Mouse (Mus musculus): ENCODE data around the gene Sos1. TPM values are rescaled to one million over a fixed set of nuclear protein-coding genes. Genes with fewer than 3 reads are reported as not detected.
A peak's percentile ranks its signal among the peaks of the same experiment; 100 is the strongest.

Sos1 gene
- total and polyA plus RNA-seq, 3 experiments = 3.0 to 54.4 (median 9.1) TPM

GRCm38 (mm10) chr17:80488918-80489317 lies 8.7 kb upstream of the Sos1 start:
- TF ChIP-seq CTCF (IDR thresholded peaks at IDR 0.05; ENCODE audit: low read depth, low read length) = no peak
- DNase-seq (ENCODE audit: low spot score) (no peak), ATAC-seq (ENCODE audit: extremely low read depth, insufficient number of reproducible peaks, low FRiP score, poor library complexity, severe bottlenecking) (no peak)
- H3K27me3 ChIP-seq (ENCODE audit: insufficient read depth, low read length) = no peaks in the 10 kb centered on the region
- H3K4me1 ChIP-seq (ENCODE audit: insufficient read depth, low read depth, low read length) = peaks cover 11% of the 10 kb centered on the region
- H3K36me3 ChIP-seq (replicated peaks) = no peaks in the 10 kb centered on the region
- no peaks in the 10 kb centered on the region for H3K9me3 ChIP-seq (replicated peaks)
- H3K4me3 ChIP-seq (ENCODE audit: low read depth, low read length) = no peak overlapping the region

GRCm38 (mm10) chr17:80485160-80485559 lies 4.9 kb upstream of the Sos1 start:
- TF ChIP-seq GATA2 (IDR thresholded peaks at IDR 0.05; ENCODE audit: borderline replicate concordance, low read depth, low read length) = no peak
- no peak for TF ChIP-seq POLR2AphosphoS5 (IDR thresholded peaks at IDR 0.05; ENCODE audit: insufficient replicate concordance, low read depth, low read length)
- no peak for TF ChIP-seq TAL1 (conservative IDR thresholded peaks at IDR 0.05; ENCODE audit: low read depth, low read length)
- TF ChIP-seq GATA1 (IDR thresholded peaks at IDR 0.05; ENCODE audit: borderline replicate concordance, low read length) = no peak
- TF ChIP-seq CTCF (IDR thresholded peaks at IDR 0.05; ENCODE audit: low read depth, low read length) = no peak
- Histone ChIP-seq H3K9me3 (replicated peaks) (no peaks in the 10 kb centered on the region; the same call in 1 of the 2 replicates), H3K4me1 (ENCODE audit: insufficient read depth, low read depth, low read length) (peaks cover 31% of the 10 kb centered on the region), H3K27me3 (ENCODE audit: insufficient read depth, low read length) (peaks cover 6% of the 10 kb centered on the region; the same call in 1 of the 2 replicates), H3K36me3 (replicated peaks) (no peaks in the 10 kb centered on the region), H3K4me3 (ENCODE audit: low read depth, low read length) (no peak overlapping the region)
- DNase-seq (ENCODE audit: low spot score) (no peak), ATAC-seq (ENCODE audit: extremely low read depth, insufficient number of reproducible peaks, low FRiP score, poor library complexity, severe bottlenecking) (no peak)

- peaks cover 10% of the 10 kb centered on the region for H3K36me3 ChIP-seq (replicated peaks)
- ATAC-seq (ENCODE audit: extremely low read depth, insufficient number of reproducible peaks, low FRiP score, poor library complexity, severe bottlenecking) (no peak), DNase-seq (ENCODE audit: low spot score) (no peak)
- H3K27me3 ChIP-seq (ENCODE audit: insufficient read depth, low read length) = peaks cover 6% of the 10 kb centered on the region; the same call in 1 of the 2 replicates
- H3K9me3 ChIP-seq (replicated peaks) = no peaks in the 10 kb centered on the region; the same call in 1 of the 2 replicates
- TF ChIP-seq CTCF (IDR thresholded peaks at IDR 0.05; ENCODE audit: low read depth, low read length) (no peak), TAL1 (conservative IDR thresholded peaks at IDR 0.05; ENCODE audit: low read depth, low read length) (no peak), GATA1 (IDR thresholded peaks at IDR 0.05; ENCODE audit: borderline replicate concordance, low read length) (no peak), GATA2 (IDR thresholded peaks at IDR 0.05; ENCODE audit: borderline replicate concordance, low read depth, low read length) (no peak), POLR2AphosphoS5 (IDR thresholded peaks at IDR 0.05; ENCODE audit: insufficient replicate concordance, low read depth, low read length) (no peak)
- H3K4me1 ChIP-seq (ENCODE audit: insufficient read depth, low read depth, low read length) = peaks cover 48% of the 10 kb centered on the region
- H3K4me3 ChIP-seq (ENCODE audit: low read depth, low read length) = peak overlapping the region; percentile 84
These were observed 587 bp upstream of the Sos1 start for GRCm38 (mm10) chr17:80480855-80481224.

- ATAC-seq (ENCODE audit: extremely low read depth, insufficient number of reproducible peaks, low FRiP score, poor library complexity, severe bottlenecking) (peak; percentile 15), DNase-seq (ENCODE audit: low spot score) (peak; percentile 48)
- H3K4me3 ChIP-seq (ENCODE audit: low read depth, low read length) = peak overlapping the region; percentile 84
- H3K27me3 ChIP-seq (ENCODE audit: insufficient read depth, low read length) = peaks cover 6% of the 10 kb centered on the region; the same call in 1 of the 2 replicates
- no peak for TF ChIP-seq TAL1 (conservative IDR thresholded peaks at IDR 0.05; ENCODE audit: low read depth, low read length)
- no peak for TF ChIP-seq CTCF (IDR thresholded peaks at IDR 0.05; ENCODE audit: low read depth, low read length)
- no peak for TF ChIP-seq GATA1 (IDR thresholded peaks at IDR 0.05; ENCODE audit: borderline replicate concordance, low read length)
- no peak for TF ChIP-seq POLR2AphosphoS5 (IDR thresholded peaks at IDR 0.05; ENCODE audit: insufficient replicate concordance, low read depth, low read length)
- no peak for TF ChIP-seq GATA2 (IDR thresholded peaks at IDR 0.05; ENCODE audit: borderline replicate concordance, low read depth, low read length)
- H3K36me3 ChIP-seq (replicated peaks) = peaks cover 20% of the 10 kb centered on the region
- peaks cover 41% of the 10 kb centered on the region for H3K4me1 ChIP-seq (ENCODE audit: insufficient read depth, low read depth, low read length)
- H3K9me3 ChIP-seq (replicated peaks) = no peaks in the 10 kb centered on the region; the same call in 1 of the 2 replicates
These were observed 790 bp downstream of the Sos1 start for GRCm38 (mm10) chr17:80479295-80480030.

- DNase-seq (ENCODE audit: low spot score) (no peak), ATAC-seq (ENCODE audit: extremely low read depth, insufficient number of reproducible peaks, low FRiP score, poor library complexity, severe bottlenecking) (no peak)
- peaks cover 1% of the 10 kb centered on the region; the same call in 1 of the 2 replicates for H3K27me3 ChIP-seq (ENCODE audit: insufficient read depth, low read length)
- TF ChIP-seq TAL1 (conservative IDR thresholded peaks at IDR 0.05; ENCODE audit: low read depth, low read length) (no peak), GATA2 (IDR thresholded peaks at IDR 0.05; ENCODE audit: borderline replicate concordance, low read depth, low read length) (no peak), CTCF (IDR thresholded peaks at IDR 0.05; ENCODE audit: low read depth, low read length) (no peak), POLR2AphosphoS5 (IDR thresholded peaks at IDR 0.05; ENCODE audit: insufficient replicate concordance, low read depth, low read length) (no peak), GATA1 (IDR thresholded peaks at IDR 0.05; ENCODE audit: borderline replicate concordance, low read length) (no peak)
- peaks cover 34% of the 10 kb centered on the region for H3K36me3 ChIP-seq (replicated peaks)
- no peaks in the 10 kb centered on the region for H3K9me3 ChIP-seq (replicated peaks)
- H3K4me3 ChIP-seq (ENCODE audit: low read depth, low read length) = no peak overlapping the region
- peaks cover 40% of the 10 kb centered on the region for H3K4me1 ChIP-seq (ENCODE audit: insufficient read depth, low read depth, low read length)
These were observed 2.6 kb downstream of the Sos1 start for GRCm38 (mm10) chr17:80477679-80478078.

- Histone ChIP-seq H3K27me3 (ENCODE audit: insufficient read depth, low read length) (no peaks in the 10 kb centered on the region), H3K9me3 (replicated peaks) (no peaks in the 10 kb centered on the region), H3K4me3 (ENCODE audit: low read depth, low read length) (no peak overlapping the region), H3K36me3 (replicated peaks) (peaks cover 39% of the 10 kb centered on the region), H3K4me1 (ENCODE audit: insufficient read depth, low read depth, low read length) (peaks cover 36% of the 10 kb centered on the region)
- ATAC-seq (ENCODE audit: extremely low read depth, insufficient number of reproducible peaks, low FRiP score, poor library complexity, severe bottlenecking) = no peak
- TF ChIP-seq GATA1 (IDR thresholded peaks at IDR 0.05; ENCODE audit: borderline replicate concordance, low read length) (no peak), CTCF (IDR thresholded peaks at IDR 0.05; ENCODE audit: low read depth, low read length) (no peak), POLR2AphosphoS5 (IDR thresholded peaks at IDR 0.05; ENCODE audit: insufficient replicate concordance, low read depth, low read length) (no peak), TAL1 (conservative IDR thresholded peaks at IDR 0.05; ENCODE audit: low read depth, low read length) (no peak), GATA2 (IDR thresholded peaks at IDR 0.05; ENCODE audit: borderline replicate concordance, low read depth, low read length) (no peak)
- no peak for DNase-seq (ENCODE audit: low spot score)
These were observed 3.8 kb downstream of the Sos1 start for GRCm38 (mm10) chr17:80476496-80476895.

All from G1E (cell line).